Mouse (Mus musculus) urinary bladder, postnatal 4 days (tissue): Measurements from ENCODE around the gene Gm36864.
"Not testable (repeated sequence)": the region's sequence is repeated elsewhere in the genome, so short reads cannot be mapped to it uniquely, and the experiment has no call there.

ENCODE experiments used
- DNase-seq, 2 experiments: peaks; one replicate each; pipeline ENCODE4 v3.0.0; 2021 to 2022; ENCODE audit warnings: low spot score in 2 of 2

Gene Gm36864

DNA sequence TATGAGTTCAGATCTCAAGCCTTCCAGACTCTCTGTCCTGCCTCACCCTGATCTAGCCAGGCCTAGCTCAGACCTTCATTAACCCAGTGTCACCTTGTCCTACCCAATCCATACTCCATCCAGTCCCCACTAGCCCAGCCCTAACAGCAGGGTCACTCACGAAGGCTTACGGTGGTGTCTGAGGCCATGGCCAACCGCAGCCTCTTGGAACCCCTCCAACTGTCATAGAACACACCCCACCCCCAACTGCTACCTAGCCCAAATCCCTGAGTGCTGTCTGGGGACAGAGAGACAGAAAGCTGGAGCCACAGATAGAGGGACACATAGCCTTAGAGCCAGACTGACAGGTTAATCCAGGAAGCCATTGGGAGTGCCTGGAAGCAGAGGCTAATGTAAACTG, at the start of gene Gm36864:
Gene Gm36864, plus strand, starts transcription at position 269 of the 400 bp plus-strand sequence.
- DNase-seq, result no peak

- not testable (repeated sequence) for DNase-seq
Observed at GRCm38 (mm10) chr7:44186516-44186915, 49.5 kb upstream of the Gm36864 start.

DNA sequence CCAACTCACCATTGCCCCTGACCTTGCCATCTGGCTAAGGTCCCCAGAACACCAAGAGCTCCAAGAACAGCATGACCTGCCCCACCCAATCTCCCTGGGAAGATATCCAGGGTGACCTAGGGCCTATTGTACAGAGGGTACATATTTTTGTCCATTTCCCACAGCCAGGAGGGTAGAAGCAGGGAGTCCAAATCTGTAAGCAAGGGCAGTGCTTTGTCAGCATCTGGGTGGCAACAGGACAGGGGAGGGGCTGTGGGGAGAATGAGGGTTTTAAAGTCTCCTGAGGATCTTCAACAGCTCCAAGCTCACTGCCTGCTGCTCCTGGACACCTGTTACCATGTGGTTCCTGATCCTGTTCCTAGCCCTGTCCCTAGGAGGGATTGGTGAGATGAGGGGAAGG, 48.0 kb upstream of the Gm36864 start, which contains the start of gene Klk1b24:
Gene Klk1b24, plus strand, starts transcription at position 301 of the 400 bp plus-strand sequence.
- DNase-seq, result not testable (repeated sequence)

- peak in 1 of 2 experiments; percentile 54 for DNase-seq
Observed at GRCm38 (mm10) chr7:44193466-44193865, 42.5 kb upstream of the Gm36864 start.

DNA sequence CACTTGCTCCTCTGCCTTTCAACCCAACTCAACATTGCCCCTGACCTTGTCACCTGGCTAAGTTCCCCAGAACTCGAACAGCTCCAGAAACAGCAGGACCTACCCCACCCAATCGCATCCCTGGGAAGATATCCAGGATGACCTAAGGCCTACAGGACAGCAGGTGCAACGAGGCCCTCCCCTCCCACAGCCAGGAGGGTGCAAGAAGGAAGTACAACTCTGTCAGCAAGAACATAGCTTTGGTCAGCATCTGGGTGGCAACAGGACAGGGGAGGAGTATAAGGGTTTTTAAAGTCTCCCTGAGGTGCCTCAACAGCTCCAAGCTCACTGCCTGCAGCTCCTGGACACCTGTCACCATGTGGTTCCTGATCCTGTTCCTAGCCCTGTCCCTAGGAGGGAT, 38.1 kb upstream of the Gm36864 start, which contains the start of gene Klk1b3:
Gene Klk1b3, plus strand, starts transcription at position 301 of the 400 bp plus-strand sequence.
- DNase-seq, result no peak

- DNase-seq, result not testable (repeated sequence)
Observed at GRCm38 (mm10) chr7:44207135-44207534, 28.8 kb upstream of the Gm36864 start, which contains the start of gene Klk1b4. Klk1b4 (plus strand) TSS chr7:44207435.

- no peak for DNase-seq
Observed at GRCm38 (mm10) chr7:44208307-44208706, 27.7 kb upstream of the Gm36864 start.

DNA sequence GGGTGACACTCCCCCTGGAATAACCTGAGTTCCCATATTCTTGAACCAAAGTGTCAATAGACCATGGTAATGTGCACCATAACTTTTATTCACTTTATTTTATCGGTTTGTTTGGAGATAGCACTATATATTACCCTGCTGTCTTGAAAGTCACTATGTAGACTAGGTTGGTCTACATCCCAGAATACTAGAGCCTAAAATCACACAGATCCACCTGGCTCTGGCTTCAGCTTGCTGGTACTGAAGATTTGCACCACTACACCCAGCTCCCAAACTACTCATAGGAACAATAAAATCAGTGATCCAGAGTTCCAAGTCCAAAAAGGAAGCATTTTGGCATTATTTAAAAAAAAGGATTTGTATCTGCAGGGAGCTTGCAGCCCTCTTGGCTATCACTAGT, 20.3 kb upstream of the Gm36864 start, which contains the start of gene Klk1b5:
Gene Klk1b5, plus strand, starts transcription at position 301 of the 400 bp plus-strand sequence.
- DNase-seq, result no peak

GRCm38 (mm10) chr7:44221601-44222000, 14.4 kb upstream of the Gm36864 start:
- DNase-seq, result not testable (repeated sequence)

DNA sequence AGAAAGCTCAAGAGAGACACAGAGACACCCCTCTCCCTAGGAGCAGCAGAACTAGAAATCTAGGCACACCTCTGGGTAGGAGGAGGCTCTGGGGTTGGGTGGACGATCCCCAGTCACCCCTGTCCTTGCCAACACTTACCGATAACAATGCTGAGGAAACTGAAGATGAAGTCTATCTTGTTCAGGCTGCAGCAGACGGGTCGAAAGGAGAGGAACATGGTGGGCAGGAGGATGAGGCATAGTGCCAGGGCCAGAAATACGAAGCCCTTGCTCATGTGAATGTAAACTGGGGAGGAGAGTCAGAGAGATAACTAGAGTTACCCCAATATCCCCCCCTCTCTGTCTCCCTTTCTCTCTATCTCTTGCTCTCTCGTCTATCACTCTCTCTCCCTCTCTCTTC, 13.6 kb upstream of the Gm36864 start:
- not testable (repeated sequence) for DNase-seq

- DNase-seq, result no peak
Observed at GRCm38 (mm10) chr7:44225076-44225475, 10.9 kb upstream of the Gm36864 start, which contains the start of gene Klk1. Klk1 (plus strand) TSS chr7:44225360.

DNA sequence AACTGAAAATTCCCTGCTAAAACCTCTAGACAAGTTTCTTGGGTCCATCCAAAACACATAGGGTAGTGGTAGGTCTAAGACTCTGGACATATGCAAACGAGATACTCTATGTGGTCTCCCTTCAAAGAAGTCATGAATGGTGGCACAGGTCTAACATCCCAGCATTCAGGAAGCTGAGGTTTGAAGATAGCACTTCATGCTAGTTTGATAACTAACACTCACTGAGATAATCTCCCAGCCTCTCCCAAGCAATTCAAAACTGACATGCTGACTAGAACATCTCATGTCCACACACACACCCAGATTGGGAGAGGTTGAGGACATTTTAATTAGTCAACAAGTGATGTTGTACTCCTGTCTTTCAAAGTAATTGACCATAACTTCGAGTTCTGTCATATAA, 3.9 kb downstream of the Gm36864 start:
- no peak for DNase-seq

GRCm38 (mm10) chr7:44240712-44241111, 4.7 kb downstream of the Gm36864 start:
- no peak for DNase-seq

DNA sequence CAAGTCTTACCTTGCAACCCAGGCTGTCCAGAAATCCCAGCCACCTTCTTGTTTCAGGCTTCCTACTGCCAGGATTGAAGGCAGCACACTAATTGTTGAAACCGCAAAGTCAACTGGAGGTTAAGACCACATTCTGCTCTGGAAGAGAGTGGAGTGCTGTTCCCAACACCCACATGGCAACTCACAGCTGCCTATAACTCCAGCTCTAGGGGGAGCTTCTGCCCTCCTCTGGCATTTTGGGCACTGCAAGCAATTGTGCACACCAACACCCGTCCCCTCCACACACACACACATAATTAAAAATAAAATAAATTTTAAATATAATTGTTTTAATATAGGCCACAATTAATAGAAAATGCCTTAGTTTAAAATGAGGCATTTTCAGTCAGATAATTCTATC, 5.2 kb downstream of the Gm36864 start:
- DNase-seq, result no peak

- DNase-seq, result no peak
Observed at GRCm38 (mm10) chr7:44244080-44244479, 8.1 kb downstream of the Gm36864 start.

DNA sequence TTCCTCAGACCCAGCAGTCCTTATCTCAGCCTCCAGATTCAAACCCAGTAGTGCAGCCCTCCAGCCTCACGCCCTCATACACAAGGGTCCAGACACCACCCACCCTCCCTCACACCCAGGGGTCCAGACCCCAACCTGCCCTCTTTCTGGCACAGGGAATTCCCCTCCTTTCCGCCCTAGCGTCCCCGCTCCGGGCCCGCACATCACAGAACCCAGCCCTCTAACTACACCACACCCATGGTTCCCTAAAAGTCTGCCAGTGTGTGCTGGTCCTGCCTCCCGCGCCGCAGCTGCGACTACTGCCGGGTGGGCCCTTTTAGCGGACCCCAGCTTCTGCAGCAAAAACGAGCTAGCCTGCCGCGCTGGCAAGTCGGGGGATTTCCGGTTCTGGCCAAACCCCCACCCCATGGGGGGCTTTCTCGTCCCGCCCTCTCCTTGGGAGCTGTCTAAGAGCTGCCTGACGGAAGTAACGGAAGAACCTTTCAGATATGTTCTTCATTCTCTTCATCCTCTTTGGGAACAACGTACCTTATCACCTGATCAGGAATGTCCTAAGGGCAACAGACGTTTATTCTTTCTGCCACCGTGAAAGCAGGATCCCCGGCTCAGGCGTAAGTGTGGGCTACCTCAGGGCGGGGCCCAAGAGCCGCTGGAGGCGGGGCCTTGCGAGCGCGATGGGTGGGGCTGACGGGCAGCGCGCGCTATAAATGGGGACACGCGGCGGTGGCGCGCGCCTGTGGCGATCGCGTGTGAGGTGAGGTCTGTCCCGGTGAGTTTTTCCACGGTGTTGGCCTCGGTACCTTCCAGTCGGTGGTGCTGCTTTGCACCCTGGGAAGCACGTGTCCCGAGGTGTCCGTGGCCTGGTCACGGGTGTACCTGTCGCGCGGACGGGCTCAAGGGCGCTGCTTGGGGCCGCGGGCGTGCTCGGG, 10.3 kb downstream of the Gm36864 start, which contains the start of the genes 1700028J19Rik and 2410002F23Rik:
Gene 1700028J19Rik, minus strand, starts transcription at position 641 of the 929 bp plus-strand sequence.
Gene 2410002F23Rik, plus strand, starts transcription at position 668 of the 929 bp plus-strand sequence.
- peak; percentile 89 to 92 for DNase-seq

DNA sequence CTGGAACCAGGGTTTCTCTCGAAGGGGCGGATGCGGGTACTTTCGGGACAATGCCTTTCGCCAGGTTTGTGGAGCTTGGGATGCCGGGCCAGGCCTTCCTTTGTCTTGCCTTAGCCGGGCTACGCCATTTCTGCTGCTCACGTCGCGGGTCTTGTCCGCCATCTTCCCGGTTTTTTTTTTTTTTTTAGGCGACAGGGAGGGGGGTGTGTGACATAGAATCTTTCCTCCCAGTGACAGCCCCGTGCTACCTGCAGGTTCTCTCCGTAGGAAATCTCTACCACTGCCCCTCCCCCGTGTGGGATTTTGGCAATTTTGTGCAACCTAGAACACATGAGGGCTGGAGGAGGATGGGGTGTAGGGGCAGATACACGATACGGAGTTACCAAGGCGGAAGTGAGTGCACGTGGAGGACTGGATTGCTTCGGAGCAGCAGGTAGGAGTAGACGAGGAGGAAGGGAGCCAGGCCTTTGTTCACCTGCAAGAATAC, 11.1 kb downstream of the Gm36864 start:
- DNase-seq, result no peak

GRCm38 (mm10) chr7:44247971-44248370, 12.0 kb downstream of the Gm36864 start:
- no peak for DNase-seq

DNA sequence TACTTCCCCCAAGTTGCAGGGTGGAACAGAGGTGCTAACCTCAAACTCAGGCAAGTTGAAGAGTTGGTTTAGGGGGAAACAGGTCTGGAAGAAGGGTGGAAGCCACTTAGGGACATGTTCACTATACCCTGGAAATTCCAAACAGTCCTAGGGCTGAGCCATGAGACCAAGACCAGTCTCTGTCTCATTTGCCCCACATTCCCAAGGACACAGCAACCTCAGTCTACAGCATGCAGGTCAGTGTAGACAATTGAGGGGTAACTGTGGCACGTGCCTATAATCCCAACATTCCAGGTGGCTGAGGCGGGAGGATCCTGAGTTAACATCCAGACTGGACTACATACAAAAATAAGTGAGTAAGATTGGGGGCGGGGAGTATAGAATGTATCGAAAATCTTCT, 13.3 kb downstream of the Gm36864 start:
- DNase-seq, result no peak

GRCm38 (mm10) chr7:44250732-44251275, 14.8 kb downstream of the Gm36864 start:
- not testable (repeated sequence) for DNase-seq

DNA sequence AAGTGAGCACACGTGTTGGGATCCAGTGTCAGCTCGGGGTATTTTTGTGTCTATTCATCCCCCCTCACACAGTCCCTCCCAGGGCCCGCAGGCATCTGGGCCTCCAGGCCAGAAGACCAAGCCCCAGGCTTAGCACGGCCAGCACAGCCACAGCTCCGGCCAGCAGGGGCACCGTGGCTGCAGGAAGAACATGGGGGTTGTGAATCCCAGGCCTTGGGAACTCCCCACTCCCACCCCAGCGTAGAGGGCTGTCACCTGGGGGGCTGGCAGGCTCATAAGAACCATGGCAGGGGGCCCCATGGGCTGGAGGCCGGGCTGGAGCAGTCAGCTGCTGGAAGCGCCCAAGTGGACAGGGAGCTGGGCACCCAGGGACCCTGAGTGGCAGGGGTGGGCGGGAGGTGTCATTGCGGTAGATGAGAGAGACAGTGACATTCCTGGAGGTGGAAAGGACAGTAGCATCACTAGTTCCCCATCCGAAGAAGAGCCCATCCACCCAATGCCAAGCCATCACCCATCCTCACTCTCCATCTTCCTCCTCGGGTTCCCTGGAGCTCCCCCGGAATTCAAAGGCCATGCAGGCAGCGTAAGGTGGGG, 17.1 kb downstream of the Gm36864 start:
- no peak for DNase-seq

- DNase-seq, result no peak
Observed at GRCm38 (mm10) chr7:44254930-44255329, 19.0 kb downstream of the Gm36864 start.
